Mouse (Mus musculus) frontal cortex, adult 2 months (tissue): ENCODE measurements around the gene Frmd4a. TPM values are rescaled to one million over a fixed set of nuclear protein-coding genes. Genes with fewer than 3 reads are reported as not detected.
"Not testable (repeated sequence)": the region's sequence is repeated elsewhere in the genome, so short reads cannot be mapped to it uniquely, and the experiment has no call there.

Source experiments
- DNase-seq, 2 experiments: peaks; one replicate each; pipeline ENCODE4 v3.0.0; 2022; ENCODE audit warnings: low spot score in 1 of 2; ENCODE audit errors: extremely low spot score in 1 of 2
- polyA plus RNA-seq: library from polyadenylated mRNA; depleted of rRNA; stranded (reverse); fragments of >200 nt; gene quantifications from 2 replicates; pipeline ENCODE4 v1.2.3, GENCODE M21; 2012

Frmd4a gene
- polyA plus RNA-seq, 1 experiment, result 39.5 TPM

DNA sequence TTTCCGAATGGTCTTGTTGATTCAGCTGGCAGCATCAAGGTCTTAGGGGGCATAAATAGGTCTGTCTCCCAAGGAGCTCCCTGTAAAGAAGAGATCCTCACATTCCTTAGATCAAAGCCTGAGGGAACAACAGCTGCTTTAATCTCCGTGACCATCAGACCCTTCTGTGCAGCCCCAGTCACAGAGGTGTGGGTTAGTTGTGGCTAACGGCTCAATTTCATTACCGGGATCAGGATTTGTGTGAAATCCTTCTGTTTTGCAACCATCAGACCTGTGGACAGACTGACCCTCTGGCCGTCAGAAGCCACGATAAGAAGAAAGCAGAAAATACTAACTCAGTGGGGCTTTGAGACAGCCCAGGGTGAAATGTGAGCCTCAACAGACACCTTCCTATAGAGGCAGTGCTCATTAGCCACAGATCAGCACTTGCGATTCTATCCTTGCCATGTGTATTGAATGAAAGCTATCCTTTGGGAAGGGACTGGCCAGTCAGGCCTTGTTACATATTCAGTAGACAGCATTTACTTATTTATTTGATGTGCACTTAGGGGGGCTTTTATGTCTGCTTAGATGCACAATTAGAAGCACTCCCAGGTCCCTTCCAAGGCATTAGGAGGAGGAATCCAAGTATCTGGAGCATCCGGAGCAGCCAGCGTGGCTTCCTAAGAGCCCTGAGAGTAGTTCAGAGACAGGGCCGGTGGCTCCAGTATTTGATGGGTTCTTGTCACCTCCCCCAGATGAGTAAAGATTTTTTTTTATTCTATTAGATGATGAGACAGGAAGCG is 524.5 kb downstream of the Frmd4a start:
- DNase-seq, result no peak

GRCm38 (mm10) chr2:4542629-4543416 is 525.3 kb downstream of the Frmd4a start:
- no peak for DNase-seq

GRCm38 (mm10) chr2:4543417-4543775 is 525.9 kb downstream of the Frmd4a start:
- no peak for DNase-seq

- DNase-seq, result no peak
Measured at GRCm38 (mm10) chr2:4544360-4544759, 526.8 kb downstream of the Frmd4a start.

DNA sequence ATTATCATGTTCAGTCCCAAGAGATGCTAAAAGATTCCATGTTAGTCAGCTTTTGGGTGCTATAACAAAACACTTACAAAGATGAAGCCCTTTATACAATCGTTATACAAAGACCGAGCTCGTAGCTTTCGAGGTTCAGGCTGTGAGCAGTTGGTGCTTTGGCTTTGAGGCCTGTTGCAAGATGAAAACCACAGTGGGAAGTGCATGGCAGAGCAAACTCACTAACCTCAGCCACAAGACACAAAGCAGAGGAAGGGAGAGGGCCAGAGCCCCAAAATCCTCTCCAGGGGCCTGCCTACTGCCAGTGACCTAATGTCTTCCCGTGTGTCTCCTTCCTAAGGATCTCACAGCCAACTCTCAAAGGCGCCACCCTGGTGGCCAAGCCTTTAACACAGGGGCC is 527.7 kb downstream of the Frmd4a start:
- DNase-seq, result no peak

GRCm38 (mm10) chr2:4547003-4547662 is 529.6 kb downstream of the Frmd4a start:
- no peak for DNase-seq

GRCm38 (mm10) chr2:4549271-4549670 is 531.8 kb downstream of the Frmd4a start:
- DNase-seq, result no peak

DNA sequence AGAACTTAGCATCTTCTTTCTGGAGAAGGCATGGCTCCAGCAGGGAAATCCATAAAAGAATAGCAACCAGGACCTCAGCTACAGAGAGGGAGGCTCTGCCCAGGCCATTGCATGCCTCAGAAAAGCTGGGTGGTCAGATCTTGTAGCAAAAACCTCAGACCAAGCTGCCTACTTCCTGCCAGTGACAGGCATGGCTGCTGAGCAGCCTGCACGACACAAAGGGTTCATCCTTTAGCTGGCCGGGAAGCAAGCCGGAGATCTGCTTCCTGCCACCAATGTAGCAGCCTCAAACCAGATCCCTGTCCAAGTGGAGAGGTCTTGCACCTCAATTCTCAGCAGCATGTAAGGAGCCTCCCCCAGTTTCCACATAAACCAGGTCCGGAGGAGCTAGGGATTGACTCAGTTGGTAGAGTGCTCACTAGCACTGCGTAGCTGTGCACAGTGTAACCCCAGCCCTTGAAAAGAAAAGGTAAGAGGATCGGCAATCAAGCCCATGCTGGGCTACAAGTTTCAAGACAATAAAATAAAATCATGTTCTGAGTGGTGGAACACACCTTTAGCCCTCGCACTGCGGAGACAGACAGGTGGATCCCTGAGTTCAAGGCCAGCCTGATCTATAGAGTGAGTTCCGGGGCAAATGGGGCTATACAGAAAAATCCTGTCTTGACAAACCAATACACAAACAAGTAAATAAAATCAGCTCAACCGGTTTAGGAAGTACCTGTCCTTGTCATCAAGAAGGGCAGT is 532.7 kb downstream of the Frmd4a start:
- DNase-seq, result no peak

GRCm38 (mm10) chr2:4551438-4551837 is 533.9 kb downstream of the Frmd4a start:
- DNase-seq, result no peak

- no peak for DNase-seq
Measured at GRCm38 (mm10) chr2:4551866-4552265, 534.3 kb downstream of the Frmd4a start.

DNA sequence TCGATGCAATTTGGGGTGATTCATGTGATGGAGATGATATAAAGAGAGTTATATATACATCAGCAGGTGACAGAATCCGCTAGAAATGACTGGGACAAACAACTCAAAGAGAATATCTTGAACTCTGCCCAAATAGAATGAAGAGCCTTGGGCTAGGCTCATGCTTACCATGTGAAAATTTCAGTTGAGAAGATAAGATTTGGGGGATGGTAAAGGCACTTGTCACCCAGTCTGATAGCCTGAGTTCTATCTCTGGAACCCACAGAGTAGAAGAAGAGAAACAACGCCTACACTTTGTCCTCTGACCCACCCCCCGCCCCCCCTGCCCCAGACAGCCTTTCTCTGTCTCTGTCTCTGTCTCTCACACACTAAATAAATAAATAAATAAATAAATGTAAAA is 535.0 kb downstream of the Frmd4a start:
- no peak for DNase-seq

DNA sequence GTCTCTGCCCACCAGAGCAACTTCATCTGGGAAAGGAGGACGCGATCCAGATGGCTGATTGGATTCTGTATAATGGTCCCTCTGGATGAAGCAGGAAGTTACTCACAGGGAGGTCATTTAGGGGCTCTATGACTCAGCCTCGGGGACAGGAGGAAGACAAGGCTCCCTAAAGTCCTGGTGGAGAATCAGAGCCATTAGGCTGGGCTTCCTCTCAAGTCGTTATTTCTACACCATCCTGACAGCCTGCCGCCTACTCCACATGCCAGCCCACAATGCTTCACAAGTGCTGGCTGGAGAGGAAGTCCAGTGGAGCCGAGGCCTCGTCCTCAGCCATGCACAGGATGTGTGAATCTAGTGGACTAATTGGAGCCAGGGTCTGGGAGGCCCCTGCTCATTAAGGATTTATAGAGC is 537.7 kb downstream of the Frmd4a start:
- no peak for DNase-seq

- no peak for DNase-seq
Measured at GRCm38 (mm10) chr2:4556188-4556587, 538.7 kb downstream of the Frmd4a start.

- DNase-seq, result no peak
Measured at GRCm38 (mm10) chr2:4557028-4557427, 539.5 kb downstream of the Frmd4a start.

DNA sequence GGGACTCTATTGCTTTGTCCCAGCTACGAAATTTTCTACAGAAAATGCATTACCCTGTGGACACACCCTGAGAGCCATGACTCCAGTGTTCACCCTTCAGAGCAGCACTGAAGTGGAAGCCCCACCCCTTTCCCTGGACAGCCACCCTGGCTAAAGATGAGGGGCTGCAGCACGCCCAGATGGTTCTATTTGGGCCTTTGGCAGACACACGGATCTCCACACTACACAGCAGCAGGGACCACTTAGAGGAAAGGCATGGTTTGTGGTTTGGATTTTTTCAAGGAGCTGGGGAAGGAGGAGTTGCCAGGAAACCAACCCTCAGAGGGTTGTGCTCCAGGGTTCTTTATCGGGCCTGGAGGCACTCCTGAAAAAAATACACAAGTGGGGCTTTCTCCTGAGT is 539.9 kb downstream of the Frmd4a start:
- DNase-seq, result no peak

- DNase-seq, result no peak
Measured at GRCm38 (mm10) chr2:4558651-4559203, 541.2 kb downstream of the Frmd4a start.

- peak; percentile 74 to 89 for DNase-seq
Measured at GRCm38 (mm10) chr2:4559211-4559882, 541.8 kb downstream of the Frmd4a start.

GRCm38 (mm10) chr2:4559883-4560247 is 542.3 kb downstream of the Frmd4a start:
- DNase-seq, result no peak

DNA sequence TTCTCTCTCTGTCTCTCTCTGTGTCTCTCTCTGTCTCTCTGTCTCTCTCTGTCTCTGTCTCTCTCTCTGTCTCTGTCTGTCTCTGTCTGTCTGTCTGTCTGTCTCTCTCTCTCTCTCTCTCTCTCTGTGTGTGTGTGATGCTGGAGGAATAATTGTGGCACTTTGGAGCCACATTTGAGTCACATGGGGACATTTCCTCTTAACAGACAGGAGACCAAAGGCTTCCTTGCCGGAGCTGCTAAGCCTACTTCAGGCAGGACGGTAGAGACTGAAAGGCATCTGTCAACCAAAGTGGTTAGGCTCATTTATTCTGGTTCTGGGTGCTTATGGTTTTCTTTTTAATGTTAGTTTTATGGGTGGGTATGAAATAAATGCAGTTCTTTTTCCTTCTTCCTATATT is 543.0 kb downstream of the Frmd4a start:
- not testable (repeated sequence) for DNase-seq

GRCm38 (mm10) chr2:4561196-4561595 is 543.7 kb downstream of the Frmd4a start:
- no peak for DNase-seq
